Mouse (Mus musculus) inflammation-experienced regulatory T-cells, adult 6 months (primary cell): Measurements from ENCODE around the gene H2afj. TPM values are rescaled to one million over a fixed set of nuclear protein-coding genes. Genes with fewer than 3 reads are reported as not detected.
"Not testable (repeated sequence)": the region's sequence is repeated elsewhere in the genome, so short reads cannot be mapped to it uniquely, and the experiment has no call there.

Experiments used
- ATAC-seq: one replicate; pipeline ENCODE4 v1.8.0; 2017
- polyA plus RNA-seq, 3 experiments: library from polyadenylated mRNA; unstranded; fragments of 100-300 nt; shearing (Covaris generic); gene quantifications; one replicate each; pipeline ENCODE4 v1.2.1; 2017

H2afj gene
- polyA plus RNA-seq = 100 to 1,000 TPM; 112 to 120 (median 112) TPM

DNA sequence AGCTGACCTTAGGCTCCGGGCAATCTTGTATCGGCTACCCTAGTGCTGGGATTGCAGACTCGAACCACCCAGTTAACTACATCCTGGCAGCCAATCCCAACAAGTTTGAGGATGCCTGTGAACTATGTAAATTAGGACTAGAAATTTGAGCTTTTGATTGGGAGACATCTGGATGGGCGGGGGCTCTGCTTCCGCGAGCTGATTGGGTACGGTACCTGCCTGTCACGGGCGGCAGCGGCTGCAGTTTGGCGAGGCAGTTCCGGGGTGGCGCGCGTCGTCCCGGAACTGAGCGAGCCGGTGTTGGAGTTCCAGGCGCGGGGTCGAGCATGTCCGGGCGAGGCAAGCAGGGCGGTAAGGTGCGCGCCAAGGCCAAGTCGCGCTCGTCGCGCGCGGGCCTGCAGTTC, at the start of gene H2afj:
H2afj (plus strand) TSS at position 231 of the 404 bp plus-strand sequence.
- peak; percentile 67 for ATAC-seq

DNA sequence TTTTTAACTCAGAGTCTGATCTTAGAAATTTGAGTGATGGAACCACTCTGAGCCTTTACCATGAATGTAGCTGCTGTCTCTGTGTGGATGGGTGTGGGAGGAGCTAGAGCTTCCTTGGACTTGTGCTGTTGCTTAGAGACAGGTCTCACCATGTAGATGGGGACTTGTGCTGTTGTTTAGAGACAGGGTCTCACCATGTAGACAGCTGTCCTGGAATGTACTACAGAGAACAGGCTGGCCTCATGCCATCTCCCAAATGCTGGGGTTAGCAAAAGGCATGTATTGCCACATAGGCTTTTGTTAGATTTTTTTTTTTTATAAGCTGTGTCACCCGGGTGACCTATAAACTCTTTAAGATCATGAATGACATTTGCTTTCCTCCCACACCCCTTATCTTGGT, 44.1 kb upstream of the H2afj start:
- no peak for ATAC-seq

DNA sequence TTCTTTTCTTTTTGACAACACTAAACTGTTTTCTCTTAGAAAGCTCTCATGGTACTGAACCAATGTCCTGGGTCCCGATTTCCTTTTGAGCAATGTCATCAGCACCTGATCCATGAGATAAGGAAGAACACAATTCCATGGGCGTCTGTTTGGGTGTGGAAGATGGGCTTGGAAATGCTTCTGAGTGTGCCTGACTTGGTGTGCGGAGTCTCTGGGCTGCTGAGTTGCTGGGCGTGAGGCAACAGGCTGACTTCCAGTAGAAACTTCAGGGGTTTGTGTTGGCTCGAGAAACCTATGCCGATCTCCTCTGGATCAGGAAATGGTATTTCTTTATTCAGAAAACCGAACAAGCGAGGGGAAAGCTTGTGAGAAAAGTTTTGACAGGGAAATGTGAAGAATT, 38.9 kb upstream of the H2afj start:
- no peak for ATAC-seq

GRCm38 (mm10) chr6:136769859-136770258, 38.2 kb upstream of the H2afj start:
- no peak for ATAC-seq

GRCm38 (mm10) chr6:136776392-136776791, 31.7 kb upstream of the H2afj start:
- ATAC-seq = no peak

DNA sequence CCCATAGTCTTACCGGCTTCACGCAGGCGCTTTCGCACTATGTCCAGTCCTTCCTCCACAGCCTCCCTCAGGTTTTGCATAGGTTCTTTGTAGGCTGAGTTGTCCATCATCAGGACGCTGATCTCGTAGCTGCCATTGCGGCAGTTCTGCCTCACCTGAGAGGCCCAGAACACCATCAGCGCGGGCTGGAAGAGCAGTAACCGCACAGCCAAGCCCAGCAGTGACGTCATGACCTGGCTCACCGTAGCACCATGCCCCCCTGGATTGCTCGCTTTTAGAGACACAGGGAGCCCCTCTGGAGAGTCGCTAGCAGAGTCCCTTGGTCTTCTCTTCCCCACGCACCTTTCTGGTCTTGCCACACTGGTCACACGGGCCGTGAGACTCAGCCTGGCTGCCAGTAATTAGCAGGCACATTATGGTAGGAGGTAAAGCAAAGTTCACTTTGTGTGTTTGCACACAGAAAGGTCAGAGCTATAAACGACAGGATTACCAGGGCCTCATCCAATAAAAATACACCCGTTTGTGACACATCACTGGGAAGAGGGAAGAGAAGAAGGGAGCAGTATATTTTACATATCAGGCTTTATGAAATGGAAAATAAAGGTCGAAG, 26.6 kb upstream of the H2afj start, which contains the start of gene Gucy2c:
Gucy2c (minus strand) TSS at position 389 of the 610 bp plus-strand sequence.
- no peak for ATAC-seq

DNA sequence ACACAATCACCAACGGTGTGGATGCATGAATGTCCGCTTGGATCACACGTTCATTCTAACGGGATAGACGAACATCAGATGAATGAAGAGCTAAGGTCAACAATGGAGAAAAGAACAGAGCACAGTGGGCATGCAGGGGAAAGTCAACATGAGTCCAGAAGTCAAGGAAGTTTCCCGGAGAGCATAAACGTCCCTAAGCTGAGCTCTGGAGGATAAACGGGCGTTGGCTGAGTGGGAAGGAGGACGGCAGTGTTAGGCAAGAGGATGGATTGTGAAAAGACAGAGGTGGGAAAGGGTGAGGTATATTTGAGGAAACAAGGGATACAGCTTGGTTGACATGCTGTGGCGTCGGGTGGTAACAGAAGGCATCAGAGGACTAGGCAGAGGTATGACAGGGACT, 25.9 kb upstream of the H2afj start:
- ATAC-seq = no peak

- ATAC-seq = no peak
Measured at GRCm38 (mm10) chr6:136782761-136783160, 25.3 kb upstream of the H2afj start.

DNA sequence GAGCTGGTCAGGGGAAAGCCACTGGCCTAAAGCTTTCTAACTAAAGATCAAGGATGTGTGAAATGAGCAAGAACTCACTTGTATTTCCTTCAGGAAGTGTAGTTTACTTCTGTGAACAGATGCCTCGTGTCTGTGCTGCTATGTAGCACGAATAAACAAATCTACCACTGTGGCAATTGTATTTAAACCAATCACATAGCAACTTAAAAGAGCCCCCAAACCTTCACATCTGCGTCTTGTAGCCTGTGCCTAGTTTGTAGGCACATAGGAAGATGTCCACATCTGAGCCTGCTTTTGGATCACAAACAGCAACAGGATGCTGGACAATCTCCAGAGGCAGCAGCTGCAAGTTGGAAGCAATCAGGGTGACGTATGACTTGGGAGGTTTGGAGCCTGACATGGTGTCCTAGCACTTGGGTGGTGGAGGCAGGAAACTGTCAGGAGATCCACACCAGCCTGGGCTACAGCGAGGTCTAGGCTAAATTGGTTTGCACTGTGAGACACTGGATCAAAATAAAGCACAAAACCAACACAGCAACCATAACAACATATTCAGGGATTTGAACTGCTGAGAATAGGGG, 18.6 kb upstream of the H2afj start:
- ATAC-seq = no peak

- ATAC-seq = no peak
Measured at GRCm38 (mm10) chr6:136792884-136793758, 14.9 kb upstream of the H2afj start.

- no peak for ATAC-seq
Measured at GRCm38 (mm10) chr6:136793831-136794525, 14.1 kb upstream of the H2afj start.

- ATAC-seq = no peak
Measured at GRCm38 (mm10) chr6:136795110-136795509, 12.9 kb upstream of the H2afj start.

- no peak for ATAC-seq
Measured at GRCm38 (mm10) chr6:136795850-136796249, 12.2 kb upstream of the H2afj start.

- ATAC-seq = not testable (repeated sequence)
Measured at GRCm38 (mm10) chr6:136797874-136798693, 10.0 kb upstream of the H2afj start.

- no peak for ATAC-seq
Measured at GRCm38 (mm10) chr6:136800710-136801109, 7.3 kb upstream of the H2afj start.

- no peak for ATAC-seq
Measured at GRCm38 (mm10) chr6:136801274-136801673, 6.8 kb upstream of the H2afj start.

DNA sequence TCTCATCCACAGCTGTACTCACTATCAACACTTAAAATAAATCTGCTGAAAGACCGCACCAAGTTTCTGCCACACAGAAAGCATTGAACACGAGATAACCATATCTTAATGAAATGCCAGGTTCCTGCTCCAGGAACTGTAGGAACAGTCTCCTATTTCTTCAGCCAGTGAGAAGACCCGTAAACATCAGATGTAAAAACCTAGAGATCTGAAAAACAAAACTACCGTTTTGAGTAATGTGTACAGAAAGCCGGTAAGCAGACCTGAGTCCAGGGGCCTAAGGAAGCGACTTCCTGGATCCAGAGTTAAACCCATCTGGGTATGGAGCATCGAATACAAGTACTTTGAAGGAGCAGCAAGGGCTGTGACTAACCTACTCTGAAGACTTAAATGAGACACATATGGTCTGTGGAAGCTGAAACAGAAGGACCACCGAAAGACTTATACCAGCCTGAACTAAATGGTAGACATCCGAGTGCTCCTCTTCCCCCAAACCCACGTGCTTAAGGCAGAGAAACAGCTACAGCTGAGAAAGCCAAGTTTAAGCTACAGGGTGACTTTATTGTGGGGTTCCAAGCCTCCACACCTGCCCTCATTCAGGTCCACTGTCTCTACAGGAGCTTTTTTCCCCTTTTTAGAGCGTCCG, 4.8 kb upstream of the H2afj start:
- no peak for ATAC-seq

DNA sequence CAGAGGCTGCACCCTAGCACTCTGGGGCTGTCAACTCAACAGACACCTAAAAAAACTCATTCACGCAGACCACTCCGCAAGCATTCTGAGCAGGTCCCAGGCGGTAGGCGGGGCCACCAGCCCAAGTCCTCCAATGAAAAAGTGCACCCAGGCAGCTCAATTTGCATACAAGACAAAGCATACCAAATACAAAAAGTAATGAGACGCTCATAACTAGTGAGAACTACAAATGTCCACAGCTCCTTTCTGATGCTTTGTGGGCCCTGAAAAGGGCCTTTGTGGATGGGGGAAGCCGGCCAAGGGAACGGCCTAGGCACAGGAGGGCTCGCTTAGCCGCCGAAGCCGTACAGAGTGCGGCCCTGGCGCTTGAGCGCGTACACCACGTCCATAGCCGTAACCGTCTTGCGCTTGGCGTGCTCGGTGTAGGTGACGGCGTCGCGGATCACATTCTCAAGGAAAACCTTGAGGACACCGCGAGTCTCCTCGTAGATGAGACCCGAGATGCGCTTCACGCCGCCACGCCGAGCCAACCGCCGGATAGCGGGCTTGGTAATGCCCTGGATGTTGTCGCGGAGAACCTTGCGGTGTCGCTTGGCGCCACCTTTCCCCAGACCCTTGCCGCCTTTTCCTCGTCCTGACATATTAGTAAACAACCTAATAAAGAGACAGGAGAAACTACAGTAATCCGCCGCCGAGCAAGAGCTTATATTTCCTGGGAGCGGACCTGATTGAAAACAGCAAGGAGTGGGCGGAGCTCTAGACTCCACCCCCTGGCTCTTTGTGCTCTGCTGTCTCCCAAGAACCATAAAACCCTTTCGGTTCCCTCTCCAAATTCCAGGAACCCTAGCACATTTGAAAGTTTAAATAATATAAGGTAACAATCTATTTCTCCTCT, 4.1 kb upstream of the H2afj start, which contains the start of gene Hist4h4:
Hist4h4 (minus strand) TSS at position 677 of the 895 bp plus-strand sequence.
- peak; percentile 64 for ATAC-seq

- peak; percentile 2 for ATAC-seq
Measured at GRCm38 (mm10) chr6:136804705-136805408, 3.2 kb upstream of the H2afj start.

DNA sequence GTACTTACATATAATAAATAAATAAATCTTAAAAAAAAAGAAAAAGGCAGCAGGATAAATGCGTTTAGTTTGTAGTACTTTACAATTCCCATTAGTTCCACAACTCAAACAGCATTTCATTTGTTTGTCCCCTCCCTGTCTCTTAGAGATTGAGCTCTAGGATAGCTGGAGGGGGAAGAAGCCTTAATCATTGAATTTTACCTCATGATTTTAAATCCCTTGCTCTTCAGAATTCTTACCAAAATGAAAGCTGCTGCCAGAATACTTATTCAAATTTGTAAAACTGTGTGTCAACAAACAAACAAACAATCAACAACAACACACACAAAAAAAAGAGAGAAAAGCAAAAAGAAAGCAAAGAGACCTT, 2.7 kb upstream of the H2afj start:
- no peak for ATAC-seq
